Mouse (Mus musculus): ENCODE data around the gene Ankrd63. TPM values are rescaled to one million over a fixed set of nuclear protein-coding genes. Genes with fewer than 3 reads are reported as not detected.

The Ankrd63 gene
- polyA plus RNA-seq, 1 experiment = not detected

DNA sequence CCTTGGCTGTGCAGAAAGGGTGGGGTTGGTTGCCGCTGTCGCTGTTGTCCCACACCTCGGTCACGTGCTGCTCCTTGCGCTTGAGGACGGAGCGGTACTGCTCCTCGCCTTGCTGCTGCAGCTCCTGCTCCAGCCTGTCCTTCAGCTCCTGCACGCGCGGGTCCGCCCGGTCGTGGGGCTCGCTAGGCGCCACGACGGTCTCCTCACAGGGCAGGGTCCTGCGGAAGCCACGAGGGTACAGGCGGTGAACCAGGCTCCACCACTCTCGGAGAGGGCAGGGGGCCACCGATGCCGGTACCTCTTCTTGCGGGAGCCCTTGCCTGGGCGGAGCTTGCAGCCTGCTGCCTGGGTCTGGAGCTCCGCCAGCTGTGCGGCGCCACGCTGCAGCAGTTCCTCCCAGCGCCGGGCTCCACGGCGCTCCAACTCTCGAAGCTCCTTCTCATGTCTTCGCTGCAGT is 7.3 kb upstream of the Ankrd63 start:
- Histone ChIP-seq H3K4me1 (ENCODE audit: control insufficient read depth, insufficient read depth, low read length) (peaks cover 77% of the 10 kb centered on the region), H3K27ac (ENCODE audit: insufficient read depth, low read depth, low read length) (peak overlapping the region; percentile 87), H3K4me3 (ENCODE audit: insufficient read depth, low read depth, low read length) (peak overlapping the region; percentile 42)
- WGBS = under 1% methylated on average over 36 of the region's 36 CpGs
- TF ChIP-seq POLR2A (IDR thresholded peaks at IDR 0.05; ENCODE audit: insufficient read depth, low read depth, low read length) (peak; percentile 45; the same call in 1 of the 2 replicates), CTCF (IDR thresholded peaks at IDR 0.05; ENCODE audit: insufficient read depth, low read depth, low read length) (no peak)

GRCm38 (mm10) chr2:118709655-118710221 is 6.0 kb upstream of the Ankrd63 start:
- H3K27ac ChIP-seq (ENCODE audit: insufficient read depth, low read depth, low read length) = no peak overlapping the region
- H3K4me3 ChIP-seq (ENCODE audit: insufficient read depth, low read depth, low read length) = no peak overlapping the region
- TF ChIP-seq CTCF (IDR thresholded peaks at IDR 0.05; ENCODE audit: insufficient read depth, low read depth, low read length) (no peak), POLR2A (IDR thresholded peaks at IDR 0.05; ENCODE audit: insufficient read depth, low read depth, low read length) (no peak)
- H3K4me1 ChIP-seq (ENCODE audit: control insufficient read depth, insufficient read depth, low read length) = peaks cover 75% of the 10 kb centered on the region
- WGBS = 80% methylated on average over 4 of the region's 4 CpGs

DNA sequence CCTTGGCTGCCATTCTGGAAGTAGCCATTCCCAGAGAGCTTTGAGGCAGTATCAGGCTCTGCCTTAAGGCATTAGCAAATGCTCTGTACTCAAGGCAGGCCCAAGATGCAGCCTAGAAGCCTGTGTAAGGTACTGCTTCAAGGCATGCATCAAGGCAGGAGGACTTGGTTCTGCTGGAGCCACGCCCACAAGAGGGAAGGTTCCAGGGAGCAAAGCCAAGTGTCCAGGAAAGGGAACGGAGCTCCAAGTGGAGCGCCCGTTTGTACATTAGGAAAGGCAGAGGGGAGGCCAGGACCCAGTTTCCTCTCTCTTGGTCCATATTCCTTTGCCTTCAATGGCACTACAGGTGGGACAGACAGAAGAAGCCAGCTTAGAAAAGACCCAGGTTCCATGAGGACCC is 4.7 kb upstream of the Ankrd63 start:
- H3K4me3 ChIP-seq (ENCODE audit: insufficient read depth, low read depth, low read length) = no peak overlapping the region
- no peak overlapping the region for H3K27ac ChIP-seq (ENCODE audit: insufficient read depth, low read depth, low read length)
- H3K4me1 ChIP-seq (ENCODE audit: control insufficient read depth, insufficient read depth, low read length) = peaks cover 75% of the 10 kb centered on the region
- 87% methylated on average over 4 of the region's 4 CpGs for WGBS
- no peak for TF ChIP-seq POLR2A (IDR thresholded peaks at IDR 0.05; ENCODE audit: insufficient read depth, low read depth, low read length)
- TF ChIP-seq CTCF (IDR thresholded peaks at IDR 0.05; ENCODE audit: insufficient read depth, low read depth, low read length) = no peak

GRCm38 (mm10) chr2:118706436-118706835 is 2.7 kb upstream of the Ankrd63 start:
- H3K27ac ChIP-seq (ENCODE audit: insufficient read depth, low read depth, low read length) = peak overlapping the region; percentile 74
- H3K4me1 ChIP-seq (ENCODE audit: control insufficient read depth, insufficient read depth, low read length) = peaks cover 74% of the 10 kb centered on the region
- TF ChIP-seq CTCF (IDR thresholded peaks at IDR 0.05; ENCODE audit: insufficient read depth, low read depth, low read length) = no peak
- no peak for TF ChIP-seq POLR2A (IDR thresholded peaks at IDR 0.05; ENCODE audit: insufficient read depth, low read depth, low read length)
- no peak overlapping the region for H3K4me3 ChIP-seq (ENCODE audit: insufficient read depth, low read depth, low read length)
- 20% methylated on average over 6 of the region's 6 CpGs for WGBS

DNA sequence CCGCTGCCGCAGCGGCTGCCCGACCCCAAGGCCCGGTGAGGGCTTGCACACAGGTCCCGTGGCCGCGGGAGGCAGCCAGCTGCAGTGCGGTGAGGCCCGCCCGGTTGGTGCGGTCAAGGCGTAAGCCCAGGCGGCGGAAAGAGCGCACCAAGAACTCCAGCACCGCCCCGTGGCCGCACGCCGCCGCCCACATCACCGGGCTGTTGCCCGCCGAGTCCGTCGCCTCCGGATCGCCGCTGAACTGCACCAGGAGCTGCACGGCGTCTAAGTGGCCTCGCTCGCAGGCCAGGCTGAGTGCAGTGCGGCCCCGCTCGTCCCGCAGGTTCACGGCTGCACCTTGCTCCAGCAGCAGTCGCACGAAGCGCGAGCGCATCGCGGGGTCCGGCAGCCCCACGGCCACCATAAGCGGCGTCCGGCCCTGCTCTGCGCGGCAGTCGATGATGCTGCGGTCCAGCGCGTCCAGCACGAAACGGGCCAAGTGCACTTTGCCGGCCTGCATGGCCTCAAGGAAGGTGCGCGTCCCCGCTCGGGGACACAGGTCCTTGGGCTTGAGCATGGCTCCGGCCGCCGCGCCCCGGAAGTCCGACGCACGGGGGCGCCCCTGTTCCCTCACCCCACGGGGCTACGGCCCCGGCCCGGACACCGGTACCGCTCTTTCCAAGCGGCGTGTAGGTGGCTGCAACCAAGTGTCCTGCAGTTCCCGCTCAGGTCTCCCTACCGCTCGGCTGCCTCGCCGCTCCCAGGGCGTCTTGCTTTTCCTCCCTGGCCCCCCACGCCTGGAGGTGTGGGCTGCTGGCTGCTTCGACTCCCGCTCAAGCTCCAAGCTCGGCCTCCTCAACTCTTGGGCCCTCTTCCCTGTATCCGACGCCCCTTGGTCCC is 641 bp downstream of the Ankrd63 start:
- 1% methylated on average over 93 of the region's 93 CpGs for WGBS
- TF ChIP-seq CTCF (IDR thresholded peaks at IDR 0.05; ENCODE audit: insufficient read depth, low read depth, low read length) (no peak), POLR2A (IDR thresholded peaks at IDR 0.05; ENCODE audit: insufficient read depth, low read depth, low read length) (no peak)
- H3K4me3 ChIP-seq (ENCODE audit: insufficient read depth, low read depth, low read length) = peak overlapping the region; percentile 59
- peak overlapping the region; percentile 74 for H3K27ac ChIP-seq (ENCODE audit: insufficient read depth, low read depth, low read length)
- peaks cover 58% of the 10 kb centered on the region for H3K4me1 ChIP-seq (ENCODE audit: control insufficient read depth, insufficient read depth, low read length)

DNA sequence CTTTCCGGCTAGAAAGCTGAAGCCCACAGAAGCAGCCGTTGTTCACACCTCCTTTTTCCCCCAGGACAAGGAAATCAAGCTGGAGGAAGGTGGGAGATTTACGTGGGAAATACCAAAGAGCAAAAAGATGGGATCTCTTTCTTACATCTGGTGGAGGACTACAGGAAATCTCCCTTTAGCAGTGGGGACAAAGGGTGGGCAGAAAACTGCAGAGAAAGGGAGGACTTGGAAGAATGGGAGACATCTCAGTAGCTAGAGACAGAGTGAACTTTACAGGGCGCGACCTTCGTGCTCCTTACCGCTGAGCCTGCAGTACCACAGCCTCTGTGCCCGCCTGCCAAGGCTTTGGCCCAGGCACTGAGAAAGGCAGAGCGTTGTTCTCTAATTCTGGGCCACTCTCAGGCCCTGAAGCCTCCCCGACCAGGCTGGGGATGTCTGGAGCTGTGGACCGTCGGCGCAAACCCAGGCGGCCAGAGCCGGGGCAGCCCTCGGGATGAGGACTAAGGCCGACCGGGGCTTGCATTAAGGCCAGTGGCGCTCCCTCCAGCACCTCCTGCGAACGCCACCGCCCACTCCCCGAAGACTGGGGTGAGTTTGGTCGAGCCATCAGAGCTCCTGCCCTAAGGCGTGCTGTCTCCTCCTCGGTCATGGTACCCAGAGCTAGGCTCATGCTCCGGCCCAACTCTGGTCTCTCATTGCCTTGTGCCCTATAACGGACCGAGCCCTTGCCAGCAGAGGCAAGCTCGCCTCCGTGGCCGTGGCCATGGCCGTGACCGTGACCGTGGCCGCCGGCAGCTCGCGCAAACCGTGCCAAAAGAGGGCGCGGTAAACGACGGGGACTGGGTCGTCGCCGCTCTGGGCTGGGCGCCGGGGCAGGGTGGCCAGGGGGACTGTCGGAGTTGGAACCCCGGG is 1.5 kb downstream of the Ankrd63 start:
- WGBS = 18% methylated on average over 51 of the region's 51 CpGs
- Histone ChIP-seq H3K4me1 (ENCODE audit: control insufficient read depth, insufficient read depth, low read length) (peaks cover 62% of the 10 kb centered on the region), H3K4me3 (ENCODE audit: insufficient read depth, low read depth, low read length) (peak overlapping the region; percentile 59), H3K27ac (ENCODE audit: insufficient read depth, low read depth, low read length) (peak overlapping the region; percentile 74)
- TF ChIP-seq CTCF (IDR thresholded peaks at IDR 0.05; ENCODE audit: insufficient read depth, low read depth, low read length) = no peak
- no peak for TF ChIP-seq POLR2A (IDR thresholded peaks at IDR 0.05; ENCODE audit: insufficient read depth, low read depth, low read length)

GRCm38 (mm10) chr2:118701161-118701560 is 2.6 kb downstream of the Ankrd63 start:
- 24% methylated on average over 5 of the region's 5 CpGs for WGBS

DNA sequence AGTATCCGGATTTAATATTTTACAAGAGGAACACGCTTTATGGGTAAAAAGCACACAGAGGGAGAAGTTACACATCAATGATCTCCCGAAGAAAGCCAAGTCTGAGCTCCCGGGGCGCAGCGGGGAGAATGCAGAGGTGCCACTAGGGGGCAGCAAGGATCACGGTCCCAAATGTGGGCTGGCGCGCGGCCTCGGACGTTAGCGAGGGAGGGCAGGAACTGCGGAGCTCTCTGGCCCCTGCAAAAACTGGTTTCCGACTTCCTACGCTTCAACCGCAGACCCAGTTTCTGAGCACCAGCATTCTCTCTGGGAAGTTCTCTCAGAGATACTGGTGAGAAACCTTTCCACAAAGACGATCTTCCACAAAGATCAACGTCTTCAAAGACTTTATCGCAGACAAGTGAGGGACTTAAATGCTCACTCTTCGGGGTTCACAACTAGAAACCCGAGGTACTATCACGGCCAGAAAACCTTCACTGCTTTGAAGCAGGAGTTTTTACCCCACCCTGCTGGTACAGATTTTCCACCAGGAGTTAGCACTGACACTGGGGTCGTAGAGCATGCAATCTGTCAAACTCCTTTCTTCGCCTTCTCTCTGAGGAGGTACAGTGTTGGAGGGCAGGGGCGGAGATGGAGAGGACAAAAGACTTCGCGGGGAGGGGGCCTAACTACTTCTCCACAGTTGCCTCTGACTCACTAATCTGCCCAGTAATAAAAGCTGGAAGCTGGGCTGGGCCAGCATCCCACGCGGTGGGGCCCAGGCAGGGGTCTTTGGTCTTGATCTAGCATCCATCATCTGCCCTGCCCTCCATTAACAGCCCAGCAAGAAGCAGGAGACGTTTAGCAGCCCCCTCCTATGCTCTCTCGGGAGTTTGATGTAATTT is 3.3 kb downstream of the Ankrd63 start:
- peak overlapping the region; percentile 29 for H3K4me3 ChIP-seq (ENCODE audit: insufficient read depth, low read depth, low read length)
- peaks cover 57% of the 10 kb centered on the region for H3K4me1 ChIP-seq (ENCODE audit: control insufficient read depth, insufficient read depth, low read length)
- TF ChIP-seq POLR2A (IDR thresholded peaks at IDR 0.05; ENCODE audit: insufficient read depth, low read depth, low read length) (no peak), CTCF (IDR thresholded peaks at IDR 0.05; ENCODE audit: insufficient read depth, low read depth, low read length) (peak; percentile 93)
- no peak overlapping the region for H3K27ac ChIP-seq (ENCODE audit: insufficient read depth, low read depth, low read length)
- WGBS = 5% methylated on average over 32 of the region's 32 CpGs

More at GRCm38 (mm10) chr2:118701161-118701560, 2.6 kb downstream of the Ankrd63 start:
- Histone ChIP-seq H3K4me1 (ENCODE audit: control insufficient read depth, insufficient read depth, low read length) (peaks cover 60% of the 10 kb centered on the region), H3K27ac (ENCODE audit: insufficient read depth, low read depth, low read length) (peak overlapping the region; percentile 74; the same call in 1 of the 2 replicates), H3K4me3 (ENCODE audit: insufficient read depth, low read depth, low read length) (peak overlapping the region; percentile 29)
- TF ChIP-seq CTCF (IDR thresholded peaks at IDR 0.05; ENCODE audit: insufficient read depth, low read depth, low read length) = no peak
- TF ChIP-seq POLR2A (IDR thresholded peaks at IDR 0.05; ENCODE audit: insufficient read depth, low read depth, low read length) = no peak
